Mouse (Mus musculus) right cerebral cortex, postnatal 4 days (tissue): ENCODE measurements around the gene Pde4b.

Experiments
- DNase-seq: peaks from one replicate; pipeline ENCODE4 v3.0.0-alpha.2; 2022

The Pde4b gene

GRCm38 (mm10) chr4:102582963-102583362 is 495.6 kb downstream of the Pde4b start:
- DNase-seq = no peak

GRCm38 (mm10) chr4:102583469-102583868 is 496.1 kb downstream of the Pde4b start:
- DNase-seq = no peak

GRCm38 (mm10) chr4:102584601-102585265 is 497.4 kb downstream of the Pde4b start:
- DNase-seq = no peak

GRCm38 (mm10) chr4:102585541-102585940 is 498.2 kb downstream of the Pde4b start:
- no peak for DNase-seq

- DNase-seq = no peak
Measured at GRCm38 (mm10) chr4:102586787-102587186, 499.4 kb downstream of the Pde4b start.

- DNase-seq = peak; percentile 27
Measured at GRCm38 (mm10) chr4:102588668-102589455, 501.5 kb downstream of the Pde4b start.

GRCm38 (mm10) chr4:102589537-102590031 is 502.2 kb downstream of the Pde4b start:
- DNase-seq = peak; percentile 39

GRCm38 (mm10) chr4:102591798-102592197 is 504.5 kb downstream of the Pde4b start:
- DNase-seq = peak; percentile 30

- no peak for DNase-seq
Measured at GRCm38 (mm10) chr4:102592541-102592940, 505.2 kb downstream of the Pde4b start.

- DNase-seq = no peak
Measured at GRCm38 (mm10) chr4:102593631-102594030, 506.3 kb downstream of the Pde4b start.

- no peak for DNase-seq
Measured at GRCm38 (mm10) chr4:102594506-102594905, 507.2 kb downstream of the Pde4b start.

- DNase-seq = no peak
Measured at GRCm38 (mm10) chr4:102603968-102604367, 516.6 kb downstream of the Pde4b start.

GRCm38 (mm10) chr4:102605231-102605630 is 517.9 kb downstream of the Pde4b start:
- no peak for DNase-seq

- no peak for DNase-seq
Measured at GRCm38 (mm10) chr4:102605722-102606341, 518.5 kb downstream of the Pde4b start.

GRCm38 (mm10) chr4:102606825-102607224 is 519.5 kb downstream of the Pde4b start:
- DNase-seq = no peak

- no peak for DNase-seq
Measured at GRCm38 (mm10) chr4:102607744-102608416, 520.5 kb downstream of the Pde4b start.

GRCm38 (mm10) chr4:102612596-102612995 is 525.3 kb downstream of the Pde4b start:
- DNase-seq = no peak

- no peak for DNase-seq
Measured at GRCm38 (mm10) chr4:102617774-102618173, 530.4 kb downstream of the Pde4b start.

GRCm38 (mm10) chr4:102618609-102619008 is 531.3 kb downstream of the Pde4b start:
- no peak for DNase-seq

GRCm38 (mm10) chr4:102620179-102620910 is 533.0 kb downstream of the Pde4b start:
- peak; percentile 14 for DNase-seq

GRCm38 (mm10) chr4:102621120-102621519 is 533.8 kb downstream of the Pde4b start:
- DNase-seq = no peak

GRCm38 (mm10) chr4:102622977-102623376 is 535.6 kb downstream of the Pde4b start:
- DNase-seq = peak; percentile 25
